Mouse (Mus musculus) liver, postnatal 0 days (tissue): Measurements from ENCODE around the gene Rapgef4.

ENCODE experiments used
- CTCF ChIP-seq: sonication (generic); IDR thresholded peaks from 2 replicates; pipeline ENCODE4 v1.5.1; 2016; ENCODE audit warnings: antibody characterized with exemption, low read depth
- EP300 ChIP-seq: IDR thresholded peaks from 2 replicates; pipeline ENCODE4 v1.6.1; 2016; ENCODE audit warnings: antibody characterized with exemption, low read depth, mild to moderate bottlenecking

GRCm38 (mm10) chr2:71958393-71958792 is 22.6 kb upstream of the Rapgef4 start:
- TF ChIP-seq CTCF = no peak
- TF ChIP-seq EP300 = no peak
